16 mouse cellular contexts compared by ENCODE assay signal in the genomic region with DNA sequence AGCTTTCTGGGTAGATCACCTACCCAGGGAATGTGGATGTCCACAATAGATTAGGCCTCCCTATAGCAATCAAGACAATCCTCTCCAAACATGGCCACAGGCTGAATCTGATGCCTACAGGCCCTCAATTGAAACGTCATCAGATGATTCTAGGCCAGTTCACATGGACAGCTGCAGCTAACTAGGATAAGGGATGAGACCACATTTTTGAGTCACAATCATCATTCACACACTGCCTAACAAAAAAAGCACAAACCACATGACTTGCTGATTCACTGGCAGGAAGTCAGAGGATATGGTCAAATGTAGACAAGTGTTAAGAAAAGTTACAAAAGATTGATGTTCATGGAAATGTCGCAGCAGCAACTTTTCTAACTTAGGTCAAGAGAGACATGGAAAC.
DNase-seq lines count a peak whose midpoint lies in the region; ATAC-seq and TF ChIP-seq lines count a peak whose summit lies in the region.
"Had no signal": no experiment of that assay in that cellular context is flagged by ENCODE, and none has a peak within 500 bp of the region (broad histone marks: within the 10 kb centered on the region; RNA-seq: fewer than 3 reads in every experiment).

No protein-coding gene starts in this region.

- no peaks in the 10 kb centered on the region for H3K36me3 ChIP-seq in kidney, adult 2 months (ENCODE audit: control insufficient read depth, insufficient read depth, low read length)
- H3K36me3 ChIP-seq in megakaryocyte, embryonic 14.5 days (replicated peaks; ENCODE audit: low read length): peaks cover 4% of the 10 kb centered on the region
- H3K36me3 ChIP-seq in myocyte (ENCODE audit: control insufficient read depth, insufficient read depth): no peaks in the 10 kb centered on the region

- WGBS in kidney, adult 2 months: 59% methylated on average over 2 of the region's 2 CpGs

- 0 out of 2 replicates have a peak, but pooled peaks cover 2% of the 10 kb centered on the region for H3K4me1 ChIP-seq in kidney, adult 2 months (ENCODE audit: control insufficient read depth, insufficient read depth, low read length)
- peaks cover 84% of the 10 kb centered on the region for H3K4me1 ChIP-seq in megakaryocyte, embryonic 14.5 days

- no peak overlapping the region for H3K27ac ChIP-seq in kidney, adult 2 months (ENCODE audit: insufficient read depth, low read depth, low read length)
- H3K27ac ChIP-seq: embryonic facial prominence, embryonic 12.5 days; forebrain, embryonic 10.5 days; hindbrain, embryonic 13.5 days; limb, embryonic 13.5 days had no signal

- no peak for ATAC-seq in megakaryocyte, adult 5-6 weeks (ENCODE audit: poor library complexity, severe bottlenecking)
- no peak for ATAC-seq in granulocyte monocyte progenitor cell, adult 5-6 weeks (replicated peaks; ENCODE audit: poor library complexity, severe bottlenecking)
- ATAC-seq: CD4-positive, CD25-positive, alpha-beta regulatory T cell, adult 4 months; intestine, embryonic 16.5 days had no signal

- no peak overlapping the region for H3K4me3 ChIP-seq in kidney, adult 2 months (ENCODE audit: insufficient read depth, low read depth, low read length)
- peak overlapping the region; percentile 68 for H3K4me3 ChIP-seq in megakaryocyte, embryonic 14.5 days (replicated peaks)
- no peak overlapping the region for H3K4me3 ChIP-seq in myocyte
- H3K4me3 ChIP-seq: embryonic facial prominence, embryonic 12.5 days; forebrain, embryonic 10.5 days; hindbrain, embryonic 13.5 days; limb, embryonic 13.5 days had no signal

- H3ac ChIP-seq in myocyte (ENCODE audit: control insufficient read depth, insufficient read length): no peak overlapping the region

- no peaks in the 10 kb centered on the region for H3K9me3 ChIP-seq in megakaryocyte, embryonic 14.5 days
- H3K9me3 ChIP-seq: embryonic facial prominence, embryonic 12.5 days; hindbrain, embryonic 13.5 days; limb, embryonic 13.5 days had no signal

- no peak for TF ChIP-seq CTCF in kidney, adult 2 months (conservative IDR thresholded peaks at IDR 0.05; ENCODE audit: insufficient read depth, insufficient read length, low read depth, low read length)

- DNase-seq in kidney, adult 2 months: peak; percentile 14
- DNase-seq in kidney, adult 8-10 months: no peak
- peak; percentile 15 for DNase-seq in fibroblast of lung, adult 2 months (ENCODE audit: low read depth)
- DNase-seq in thymus, adult 18-20 months: no peak
- DNase-seq: cerebellum, adult 18-20 months; kidney, postnatal 36 days had no signal

- TF ChIP-seq POLR2A in kidney, adult 2 months (IDR thresholded peaks at IDR 0.05; ENCODE audit: low read depth, low read length): no peak
- TF ChIP-seq POLR2A in myocyte (IDR thresholded peaks at IDR 0.05; ENCODE audit: insufficient read length, low read depth): no peak

- no peaks in the 10 kb centered on the region for H3K27me3 ChIP-seq in kidney, adult 2 months (replicated peaks; ENCODE audit: control insufficient read depth, insufficient read depth, low read length)
- H3K27me3 ChIP-seq in megakaryocyte, embryonic 14.5 days (replicated peaks): no peaks in the 10 kb centered on the region
- H3K27me3 ChIP-seq in myocyte (ENCODE audit: control insufficient read depth, insufficient read depth, insufficient read length): no peaks in the 10 kb centered on the region
- H3K27me3 ChIP-seq: embryonic facial prominence, embryonic 12.5 days; hindbrain, embryonic 13.5 days; limb, embryonic 13.5 days had no signal

- no peak overlapping the region for H3K4me2 ChIP-seq in myocyte (ENCODE audit: low read depth)
- H3K4me2 ChIP-seq: embryonic facial prominence, embryonic 12.5 days; hindbrain, embryonic 13.5 days; limb, embryonic 13.5 days had no signal

- H3K79me2 ChIP-seq in myocyte (ENCODE audit: control insufficient read depth, insufficient read depth): no peaks in the 10 kb centered on the region

TF ChIP-seq in myocyte, 11 proteins besides CTCF, POLR2A, EP300 and RAD21:
- TF ChIP-seq REST (IDR thresholded peaks at IDR 0.05; ENCODE audit: insufficient read depth, insufficient read length) (no peak), E2F4 (IDR thresholded peaks at IDR 0.05; ENCODE audit: insufficient read depth) (no peak), TCF3 (IDR thresholded peaks at IDR 0.05; ENCODE audit: insufficient read length, low read depth) (no peak), MYOG (IDR thresholded peaks at IDR 0.05; ENCODE audit: control insufficient read depth in 1 of 3, insufficient read depth in 1 of 3, insufficient read length in 2 of 3, low read depth in 2 of 3) (peak in 1 of 3 experiments; percentile 18), MAX (IDR thresholded peaks at IDR 0.05; ENCODE audit: low read depth) (no peak), CEBPB (IDR thresholded peaks at IDR 0.05; ENCODE audit: insufficient read depth, poor library complexity, severe bottlenecking) (no peak), MYOD1 (IDR thresholded peaks at IDR 0.05; ENCODE audit: control insufficient read depth in 1 of 3, insufficient read length in 2 of 3, low read depth in 2 of 3) (peak in 2 of 3 experiments; percentile 80 to 82), SRF (IDR thresholded peaks at IDR 0.05; ENCODE audit: control insufficient read depth, insufficient read length, low read depth) (no peak), TCF12 (IDR thresholded peaks at IDR 0.05; ENCODE audit: insufficient read depth, poor library complexity, severe bottlenecking) (no peak), USF1 (IDR thresholded peaks at IDR 0.05; ENCODE audit: low read depth) (peak; percentile 20), POLR2AphosphoS2 (IDR thresholded peaks at IDR 0.05; ENCODE audit: insufficient read length, low read depth) (no peak)

Comparison
In these comparisons a context has a peak if more than half of its experiments do, and no peak if none do; other contexts are left out.
1. DNase-seq: peak in kidney, adult 2 months (single experiment) and fibroblast of lung, adult 2 months (single experiment); none in kidney, adult 8-10 months (0 of 2) and thymus, adult 18-20 months (0 of 2).